Mouse (Mus musculus) embryo, embryonic 10.5 days (tissue): ENCODE results near the gene Il2.

Source experiments
- DNase-seq: peaks from one replicate; pipeline ENCODE4 v3.0.0-alpha.2; 2015; ENCODE audit warnings: low spot score

Il2 gene

DNA sequence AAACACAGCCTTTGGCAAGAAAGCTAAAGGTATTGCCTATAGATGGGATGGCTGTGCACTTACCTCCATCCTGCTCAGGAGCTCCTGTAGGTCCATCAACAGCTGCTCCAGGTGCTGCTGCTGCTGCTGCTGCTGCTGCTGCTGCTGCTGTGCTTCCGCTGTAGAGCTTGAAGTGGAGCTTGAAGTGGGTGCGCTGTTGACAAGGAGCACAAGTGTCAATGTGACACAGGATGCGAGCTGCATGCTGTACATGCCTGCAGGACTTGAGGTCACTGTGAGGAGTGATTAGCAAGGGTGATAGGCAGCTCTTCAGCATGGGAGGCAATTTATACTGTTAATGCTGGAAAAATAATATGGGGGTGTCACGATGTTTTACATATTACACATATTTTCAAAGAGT is at the start of gene Il2:
Il2 (minus strand) TSS at position 305 of the 400 bp plus-strand sequence.
- no peak for DNase-seq

DNA sequence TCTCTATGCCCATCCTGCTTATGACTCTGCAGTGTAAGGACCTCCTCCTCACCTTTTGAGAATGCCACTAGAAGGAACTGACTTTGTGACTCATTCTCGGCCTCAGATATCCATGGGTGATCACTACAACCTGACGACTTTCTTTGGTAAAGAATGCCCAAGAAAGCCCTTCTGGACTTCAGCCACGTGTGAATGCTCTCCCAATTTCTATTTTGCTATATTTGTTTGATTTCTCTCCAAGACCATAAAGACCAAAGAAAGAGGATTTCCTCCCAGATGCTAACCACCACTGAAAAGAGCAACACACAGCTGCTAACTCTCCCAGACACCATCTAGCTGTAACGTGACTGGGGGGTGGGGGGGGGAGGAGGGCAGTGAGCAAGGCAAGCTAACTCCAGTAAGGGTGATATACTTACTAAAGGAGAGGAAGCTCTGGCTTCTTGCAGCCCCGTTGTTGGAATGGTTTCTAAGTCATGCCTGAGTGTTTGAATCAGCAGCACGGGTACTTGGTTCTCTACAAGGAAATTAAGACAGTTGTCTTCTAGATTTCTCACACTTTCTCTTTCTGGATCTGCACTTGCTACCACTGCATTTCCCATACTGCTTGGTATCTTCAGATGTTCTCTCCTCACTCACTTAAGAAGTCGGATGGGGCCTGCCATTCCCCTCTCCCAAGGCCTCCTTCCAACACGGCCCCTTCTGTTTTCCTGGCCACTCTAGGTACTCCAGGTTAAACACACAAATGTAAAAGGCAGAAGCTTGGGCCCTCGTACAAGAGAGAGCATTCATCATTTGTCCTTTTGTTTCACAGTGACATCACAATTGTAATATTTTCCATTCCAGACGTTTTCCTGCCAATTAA is 49.2 kb upstream of the Il2 start:
- no peak for DNase-seq

DNA sequence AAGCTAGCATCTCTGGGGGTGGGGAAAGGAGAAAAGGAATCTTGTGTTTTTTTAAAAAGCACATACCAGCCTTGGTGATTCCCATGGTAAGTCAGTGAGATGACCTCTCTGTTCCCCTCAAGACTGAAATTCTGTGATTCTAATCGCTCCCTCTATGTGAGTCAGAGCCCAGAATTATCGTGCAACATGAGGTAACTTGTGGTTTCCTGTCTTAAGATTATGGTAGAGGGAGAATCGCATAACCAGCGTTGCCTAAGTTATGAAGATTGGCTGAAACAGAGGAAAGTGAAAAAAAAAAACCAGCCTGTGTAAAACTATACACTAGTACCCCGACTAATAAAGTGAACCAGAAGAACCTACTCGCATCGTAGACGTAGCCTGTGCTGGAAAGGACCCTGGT is 47.5 kb upstream of the Il2 start:
- no peak for DNase-seq

DNA sequence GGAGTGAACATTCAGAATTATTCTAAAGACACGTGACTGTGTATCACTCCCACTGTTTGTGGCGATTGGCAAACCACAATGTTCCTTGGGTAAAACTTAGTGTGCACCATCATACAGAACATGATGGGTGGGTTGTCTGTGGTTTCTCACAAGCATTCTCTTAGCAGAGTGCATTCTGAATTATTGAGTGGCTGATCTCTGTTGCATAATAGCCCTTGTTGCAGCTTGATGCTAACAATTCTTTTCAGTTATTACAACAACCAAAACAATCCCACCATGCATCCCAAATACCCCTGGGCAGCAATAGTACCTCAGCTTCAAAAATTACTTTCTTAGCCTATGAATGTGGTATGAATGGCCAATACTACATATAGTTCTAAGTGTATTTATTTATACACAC is 43.5 kb upstream of the Il2 start:
- DNase-seq: no peak

DNA sequence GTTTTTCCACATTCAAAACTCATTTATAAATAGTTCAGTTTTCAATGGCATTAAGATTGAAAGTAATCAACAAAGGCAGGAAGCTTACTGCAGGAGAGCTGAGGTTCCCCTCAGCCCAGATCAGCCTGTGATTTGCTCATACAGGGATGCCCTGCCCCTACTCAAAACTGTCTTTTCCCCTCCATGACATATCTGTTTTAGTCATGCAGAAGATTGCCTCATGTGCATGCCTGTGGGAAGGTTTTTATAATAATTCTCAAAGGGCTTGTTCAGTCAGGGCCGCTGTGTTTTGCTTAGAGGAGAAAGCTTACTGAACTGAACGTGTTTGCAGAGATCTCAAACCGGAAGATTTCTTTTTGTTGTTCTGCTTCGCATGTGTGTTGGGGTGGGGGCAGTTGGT is 35.3 kb upstream of the Il2 start:
- DNase-seq: no peak

DNA sequence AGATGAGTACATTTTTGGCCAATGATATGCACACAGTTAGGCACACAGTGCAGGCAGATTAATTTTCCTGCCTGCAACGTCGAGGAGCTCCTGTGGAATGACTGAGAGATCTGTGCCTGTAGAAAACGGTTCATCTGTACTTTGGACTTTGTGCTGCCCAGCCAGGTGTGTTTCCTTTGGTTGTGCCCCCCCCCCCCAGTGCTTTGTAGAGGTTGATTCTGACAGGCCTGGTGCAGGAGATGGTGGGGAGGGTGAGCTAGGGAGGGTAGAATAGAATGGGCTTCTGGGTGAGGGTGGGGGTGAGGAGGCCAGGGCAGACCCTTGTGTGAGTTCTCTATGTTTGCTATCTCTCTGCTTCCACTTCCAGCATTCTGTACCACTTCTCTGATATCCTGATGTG is 32.5 kb upstream of the Il2 start:
- DNase-seq: no peak

DNA sequence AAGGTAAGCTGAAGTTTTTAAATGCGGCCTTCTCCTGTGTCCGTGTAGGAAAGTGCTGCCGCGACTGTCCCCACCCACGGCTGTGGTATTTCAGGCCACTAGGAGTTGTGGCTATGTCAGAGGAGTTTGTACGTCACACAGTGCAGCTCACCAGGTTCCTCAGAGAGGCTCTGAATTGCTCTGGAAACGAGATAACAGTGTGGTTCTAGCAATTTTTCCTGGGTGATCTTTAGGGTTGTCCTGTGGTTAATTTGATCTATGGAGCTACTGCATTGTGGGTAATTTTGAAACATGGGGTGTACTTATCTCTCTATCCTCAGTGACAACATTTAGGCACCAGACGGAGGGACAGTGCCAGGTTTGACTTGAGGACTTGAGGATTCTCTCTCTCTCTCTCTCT is 31.3 kb upstream of the Il2 start:
- DNase-seq: no peak

DNA sequence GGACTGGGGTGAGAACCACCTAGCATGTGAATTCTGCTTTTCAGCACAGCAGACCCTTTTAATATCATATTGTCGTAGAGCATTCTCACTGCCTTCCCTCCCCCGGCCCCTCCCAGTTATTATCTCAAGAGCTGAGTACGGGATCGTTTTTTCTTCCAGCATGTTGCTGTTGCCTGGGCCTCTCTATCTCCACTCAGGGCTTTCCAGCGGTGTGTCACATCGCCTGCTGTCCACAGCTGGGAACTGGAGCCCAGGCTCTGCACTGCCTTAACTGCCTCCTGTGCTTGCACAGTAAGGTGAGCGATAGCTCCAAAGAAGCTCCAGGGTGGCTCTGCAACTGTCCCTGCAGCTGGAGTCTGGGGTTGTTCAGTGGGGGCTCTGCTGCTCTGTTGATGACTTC is 28.6 kb upstream of the Il2 start:
- no peak for DNase-seq

DNA sequence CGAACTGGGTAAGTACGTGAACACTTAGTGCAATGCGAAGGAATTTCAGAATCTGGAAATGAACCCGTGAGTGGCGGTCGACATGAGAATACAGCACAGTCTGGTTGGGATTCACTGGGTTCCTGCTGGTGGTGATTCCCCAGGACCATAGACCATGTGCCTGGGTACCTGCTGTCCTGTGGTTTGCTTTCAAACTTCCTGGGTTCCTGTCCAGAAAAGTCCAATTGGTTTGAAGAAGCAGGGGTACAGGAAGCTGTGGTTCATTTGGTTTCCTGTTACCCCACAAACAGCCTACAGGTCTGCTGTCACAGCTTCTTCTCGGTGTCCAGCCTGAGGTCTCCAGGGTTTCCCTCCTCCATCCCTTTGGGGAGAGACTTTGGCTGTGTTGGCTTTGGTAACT is 27.2 kb upstream of the Il2 start:
- DNase-seq: no peak

DNA sequence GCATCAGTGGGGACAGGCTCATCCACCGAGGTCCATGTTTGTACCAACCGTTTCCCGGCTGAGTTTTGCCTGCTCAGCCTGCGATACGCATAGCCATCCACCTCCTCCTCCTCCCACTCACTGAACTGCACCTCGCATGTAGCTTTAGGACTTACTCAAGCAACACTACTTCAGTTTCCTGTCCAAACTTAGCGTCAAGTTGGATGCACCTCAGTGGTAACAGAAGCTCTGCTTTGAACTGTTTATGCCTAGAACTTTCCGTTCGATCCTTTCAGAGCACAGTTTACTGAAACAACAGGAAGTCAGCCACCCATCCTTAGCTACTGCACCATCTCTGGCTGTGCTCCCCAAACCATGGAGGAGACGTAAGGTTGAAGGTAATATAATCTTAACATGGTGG is 26.5 kb upstream of the Il2 start:
- DNase-seq: no peak

DNA sequence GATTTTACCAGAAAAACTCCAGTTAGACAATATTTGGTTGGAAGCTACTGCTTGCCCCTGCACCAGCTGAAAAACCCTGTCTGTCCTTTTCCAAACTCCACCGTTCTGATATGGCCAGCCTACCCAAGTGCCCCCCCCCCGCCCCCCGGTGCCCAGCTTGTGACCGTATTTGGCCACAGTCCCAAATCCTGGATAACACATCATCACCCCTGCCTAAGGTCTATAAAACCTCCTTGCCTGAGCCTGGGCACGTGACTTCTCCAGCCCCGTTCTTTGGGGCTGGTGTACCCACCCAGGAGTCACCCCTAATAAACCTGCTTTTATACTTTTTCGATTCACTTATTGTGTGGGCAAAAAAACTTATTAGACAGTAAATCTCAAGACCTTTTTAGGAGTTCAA is 21.1 kb upstream of the Il2 start:
- DNase-seq: no peak

DNA sequence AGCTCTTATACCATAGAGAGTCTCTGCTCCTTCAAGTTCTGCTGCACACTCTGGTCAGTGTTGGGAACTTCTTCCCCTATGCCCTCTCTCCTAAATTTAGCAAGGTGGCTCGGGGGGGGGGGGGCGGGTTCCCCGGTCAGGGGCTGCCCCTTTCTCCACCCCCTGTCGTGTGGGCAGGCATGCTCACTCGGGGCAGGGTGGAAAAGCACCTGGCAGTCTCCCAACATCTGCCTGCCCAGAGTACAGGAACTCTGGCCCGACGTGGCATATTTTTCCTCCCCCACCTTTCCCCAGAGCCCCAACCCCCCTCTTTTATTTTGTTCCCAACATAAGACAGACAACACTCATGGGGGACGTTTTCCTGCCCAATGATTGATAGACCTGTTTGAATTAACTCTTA is 20.6 kb upstream of the Il2 start:
- DNase-seq: no peak

DNA sequence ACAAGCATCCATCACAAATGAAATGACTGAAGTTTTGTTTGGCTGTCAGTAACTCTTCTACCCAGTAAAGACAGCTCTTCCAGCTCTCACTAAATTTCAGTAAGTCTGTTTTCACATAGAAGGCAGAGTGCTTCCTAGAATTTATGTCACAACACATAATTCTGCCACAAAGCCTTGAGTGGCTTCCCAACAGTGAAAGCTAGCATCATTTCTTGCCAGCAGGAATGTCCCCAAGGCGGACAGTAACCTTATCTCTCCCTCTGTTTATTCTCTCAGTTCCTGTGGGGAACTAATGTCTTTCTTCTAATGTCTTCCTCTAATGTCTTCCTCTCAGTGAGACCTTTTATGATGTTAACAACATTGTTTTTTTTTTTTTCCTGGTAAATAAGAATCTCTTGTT is 19.2 kb upstream of the Il2 start:
- no peak for DNase-seq

DNA sequence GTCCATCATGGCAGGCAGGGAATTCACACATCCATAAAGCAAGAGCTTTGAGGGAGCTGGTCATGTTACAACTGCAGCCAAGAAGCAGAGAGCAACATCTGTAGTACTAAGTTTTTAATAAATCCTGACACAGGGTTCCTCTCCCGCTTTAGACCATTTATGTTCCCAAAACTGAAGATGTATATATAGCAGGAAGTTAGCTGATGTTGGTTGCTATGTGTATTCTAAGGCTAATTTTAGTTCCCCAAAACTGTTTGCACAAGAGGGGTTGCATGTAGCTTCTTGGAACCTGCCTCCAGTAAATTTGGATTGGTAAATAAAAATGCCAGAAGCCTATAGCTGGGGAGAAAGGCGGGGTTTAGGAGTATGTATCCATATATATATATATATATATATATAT is 16.1 kb upstream of the Il2 start:
- no peak for DNase-seq

DNA sequence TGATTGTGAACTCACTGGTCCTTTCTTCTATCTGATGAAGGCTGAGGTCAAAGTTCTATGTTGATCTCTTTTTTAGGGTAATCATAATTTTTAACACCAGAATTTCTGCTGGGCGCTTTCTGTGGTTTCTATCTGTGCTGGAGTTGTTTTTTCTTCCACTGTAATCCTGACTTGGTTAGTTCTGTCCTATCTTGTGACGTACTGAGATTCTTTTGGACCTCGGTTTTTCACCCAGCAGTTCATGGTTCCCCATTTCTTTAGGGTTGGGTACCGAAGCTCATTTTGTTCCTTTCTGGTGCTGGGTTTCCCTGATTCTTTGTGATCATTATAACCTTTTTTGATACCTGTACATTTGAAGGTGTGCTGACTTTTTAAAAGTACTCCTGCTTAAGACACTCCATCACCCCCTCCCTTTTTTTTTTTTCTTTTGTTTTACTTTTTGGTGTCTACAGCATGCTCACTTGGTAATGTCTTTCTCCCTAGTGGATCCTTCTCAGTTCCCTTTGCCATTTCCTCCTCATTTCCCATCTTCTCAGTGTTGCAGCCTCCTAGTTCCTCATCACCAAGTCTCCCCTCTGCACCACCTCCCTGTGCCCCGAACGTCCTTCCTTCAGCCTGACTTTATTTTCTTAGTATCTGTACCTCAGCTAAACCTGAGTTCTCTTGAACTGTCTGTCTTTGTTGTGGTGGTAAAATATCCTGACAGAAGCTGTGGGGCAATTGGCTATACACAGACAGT is 14.6 kb upstream of the Il2 start:
- no peak for DNase-seq

DNA sequence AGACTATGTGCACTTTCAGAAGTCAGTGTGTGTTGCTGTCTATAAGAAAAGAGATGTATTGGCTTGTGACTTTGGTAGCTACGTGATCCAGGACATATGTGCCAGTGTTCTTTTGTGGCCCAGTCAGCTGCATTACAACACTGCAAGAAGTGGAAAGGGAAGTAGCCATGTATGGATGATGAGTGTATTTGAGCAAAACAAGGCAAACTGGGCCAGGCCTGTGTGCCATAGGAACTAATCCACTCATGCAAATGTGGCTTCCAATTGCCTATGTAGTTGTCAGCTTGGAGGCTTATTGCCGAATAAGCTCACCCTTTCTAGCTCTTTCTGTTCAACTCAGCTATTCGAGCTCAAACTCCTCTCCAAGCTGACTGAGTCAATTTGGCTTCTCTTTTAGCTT is 13.4 kb upstream of the Il2 start:
- DNase-seq: no peak

DNA sequence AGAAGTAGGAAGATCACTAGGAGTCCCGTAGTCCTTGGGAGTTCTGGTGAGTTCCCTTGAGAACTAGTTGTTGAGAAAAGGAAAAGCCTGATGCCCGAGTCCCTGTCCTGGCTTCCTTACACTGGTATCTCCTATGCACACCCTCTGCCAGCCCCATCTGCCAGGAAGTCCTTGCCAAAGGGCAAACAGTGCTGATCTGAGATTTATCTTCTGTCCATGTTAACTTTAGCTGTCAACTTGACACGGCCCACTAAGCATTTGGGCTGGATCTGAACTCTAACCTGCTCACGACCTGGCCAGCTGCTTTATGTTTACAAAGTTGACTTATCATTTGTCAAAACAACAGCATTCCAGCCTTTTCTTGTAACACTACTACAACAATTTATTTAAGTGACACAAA is 11.5 kb upstream of the Il2 start:
- no peak for DNase-seq

DNA sequence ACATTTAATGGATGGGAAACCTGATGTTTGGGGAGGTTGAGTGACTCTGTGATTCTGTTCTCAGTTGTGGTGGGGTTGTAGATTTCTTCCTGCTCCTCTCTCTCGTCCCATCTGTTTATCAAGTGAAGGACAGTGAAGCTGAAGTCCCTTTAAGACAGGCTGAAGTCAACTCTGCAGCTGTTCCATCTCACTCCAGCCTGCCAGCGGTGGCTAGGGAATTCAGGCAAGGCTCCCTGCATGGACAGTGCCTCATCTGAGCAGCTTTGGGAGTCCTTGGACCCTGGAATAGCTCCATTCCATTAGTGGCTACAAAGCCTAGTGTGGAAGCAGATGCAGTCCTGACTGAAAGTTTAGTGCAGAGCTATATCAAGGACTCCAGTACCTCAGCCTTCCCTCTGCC is 3.3 kb upstream of the Il2 start:
- DNase-seq: no peak

DNA sequence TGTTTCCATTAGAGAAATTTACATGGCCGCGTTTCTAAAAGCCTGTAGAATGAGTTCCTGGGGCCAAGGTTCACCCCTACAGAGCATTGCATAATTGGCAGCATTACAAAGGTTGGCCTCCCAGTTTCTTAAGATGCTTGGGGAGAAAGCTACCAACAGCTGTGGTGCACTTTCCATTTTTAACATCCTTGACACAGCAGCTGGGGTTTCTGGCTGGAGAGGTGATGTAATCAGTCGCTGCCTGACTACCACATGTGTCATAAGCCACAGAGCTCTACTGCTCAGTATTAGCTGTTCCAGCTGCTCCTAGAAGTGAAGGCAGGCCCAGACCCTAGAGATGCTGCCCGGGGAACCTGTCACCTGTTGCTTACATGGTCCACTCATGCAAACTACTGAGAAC is 2.5 kb upstream of the Il2 start:
- no peak for DNase-seq

DNA sequence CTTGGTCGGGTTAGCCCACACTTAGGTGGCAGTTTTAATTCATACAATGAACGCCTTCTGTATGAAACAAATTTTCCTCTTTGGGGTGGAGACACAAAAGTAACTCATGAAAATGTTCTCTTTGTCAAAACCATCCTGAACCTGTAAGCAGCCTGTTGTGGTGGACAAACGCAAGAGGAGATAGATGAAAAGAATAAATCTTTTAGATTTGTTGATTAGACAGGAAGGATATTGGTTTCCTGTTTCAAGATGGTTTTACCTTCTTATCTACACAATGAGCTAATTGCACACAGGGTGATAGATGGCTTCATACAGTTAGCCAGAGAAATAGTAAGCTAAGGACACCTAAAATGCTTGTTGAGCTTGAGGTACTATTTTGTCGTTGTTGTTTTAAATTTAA is 403 bp upstream of the Il2 start:
- no peak for DNase-seq

DNA sequence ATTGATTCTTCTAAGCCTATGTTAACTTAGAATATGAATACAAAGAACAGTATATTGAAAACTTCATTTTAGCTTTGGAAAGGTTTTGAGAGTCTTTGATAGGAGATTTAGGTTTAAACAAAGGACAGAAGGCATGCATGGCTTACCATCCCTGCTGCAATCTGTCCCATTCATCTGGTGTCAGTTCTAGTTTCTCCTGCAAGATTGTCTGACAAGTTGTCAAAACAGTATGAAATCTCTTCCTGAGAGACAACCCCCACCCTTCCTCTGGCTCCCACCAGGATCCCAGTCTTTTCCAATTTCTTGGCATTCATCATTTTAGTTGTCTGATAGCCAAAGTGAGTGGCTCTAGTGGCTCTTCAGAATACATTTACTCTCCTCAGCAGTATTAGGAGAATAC is 35.0 kb downstream of the Il2 start:
- DNase-seq: no peak

DNA sequence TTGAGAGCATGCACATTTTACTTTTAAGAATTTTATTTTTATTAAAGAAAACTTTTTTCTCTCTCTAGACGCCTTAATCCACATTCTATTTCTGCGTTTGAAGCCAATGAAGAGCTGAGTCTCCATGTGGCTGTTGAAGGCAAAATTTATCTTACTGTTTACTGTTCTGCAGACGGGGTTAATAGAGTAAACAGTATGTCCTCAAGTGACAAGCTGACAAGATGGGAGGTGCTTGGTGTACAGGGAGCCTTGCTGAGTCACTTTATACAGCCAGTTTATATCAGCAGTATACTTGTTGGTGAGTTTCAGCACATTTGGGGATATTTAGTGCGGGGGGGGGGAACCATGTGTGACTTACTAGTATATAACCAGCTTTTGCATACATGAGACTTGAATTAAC is 40.9 kb downstream of the Il2 start:
- no peak for DNase-seq

DNA sequence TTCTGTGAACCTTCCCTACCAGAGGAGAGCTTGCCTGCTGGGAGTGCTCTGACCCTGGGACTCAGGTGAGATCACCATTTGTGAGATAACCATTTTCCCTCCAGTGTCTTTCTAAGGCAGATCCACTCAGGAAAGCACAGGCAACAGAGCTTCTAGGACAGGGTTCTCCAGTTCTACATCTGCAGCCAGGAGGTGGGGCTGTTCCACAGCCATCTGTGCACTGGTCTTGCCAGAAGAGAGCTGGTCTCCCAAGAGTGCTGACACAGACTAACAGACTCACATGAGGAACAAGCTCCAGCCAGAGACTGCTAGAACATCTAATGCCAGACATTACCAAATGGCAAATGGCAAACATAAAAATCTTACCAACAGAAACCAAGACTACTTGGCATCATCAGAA is 52.5 kb downstream of the Il2 start:
- no peak for DNase-seq
